Mouse (Mus musculus): Measurements from ENCODE around the gene Clps.

- TF ChIP-seq CTCF (IDR thresholded peaks at IDR 0.05; ENCODE audit: extremely low read depth, insufficient read depth, insufficient read length, insufficient replicate concordance) (no peak), POLR2A (IDR thresholded peaks at IDR 0.05; ENCODE audit: low read depth, low read length) (no peak)
Observed at GRCm38 (mm10) chr17:28549111-28549510, 11.5 kb downstream of the Clps start, which contains the start of gene Clpsl2.
